In the genomic region with DNA sequence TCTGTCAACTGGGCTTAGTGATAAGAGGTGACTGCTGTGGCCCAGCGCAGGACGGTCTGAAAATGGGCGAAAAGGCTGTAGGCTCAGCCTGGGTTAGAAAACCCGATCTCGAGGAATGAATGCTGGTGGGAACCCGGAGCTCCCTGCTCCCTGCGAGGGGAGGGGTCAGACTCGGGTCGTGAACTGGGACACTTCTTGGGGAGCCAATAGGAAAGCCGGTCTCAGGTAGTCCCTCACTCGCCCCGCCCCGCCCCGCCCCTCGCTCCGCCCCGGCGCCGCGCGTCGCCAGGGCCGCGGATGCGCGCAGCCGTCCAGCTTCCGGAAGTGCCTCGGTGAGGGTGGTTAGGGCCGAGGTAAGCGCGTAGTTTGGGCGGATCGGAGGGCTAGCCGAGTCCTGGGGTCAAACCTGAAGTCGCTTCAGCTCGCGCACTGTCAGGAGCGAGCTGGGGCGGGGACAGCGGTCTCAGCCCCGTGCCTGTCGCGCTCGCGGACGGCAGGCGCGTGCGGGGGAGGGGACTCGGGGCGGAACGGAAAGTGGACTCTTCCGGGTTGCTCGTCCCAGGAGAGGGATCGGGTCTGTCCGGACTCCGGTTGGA, we compare ENCODE assay signal across 8 mouse cellular contexts. TPM values are rescaled to one million over a fixed set of nuclear protein-coding genes. Genes with fewer than 3 reads are reported as not detected.
A peak's percentile ranks its signal among the peaks of the same experiment; 100 is the strongest.
DNase-seq lines count a peak whose midpoint lies in the region; ATAC-seq lines count a peak whose summit lies in the region.

TSS of gene Zkscan6 (plus strand) at position 267 of the 596 bp plus-strand sequence.

- peaks cover 19% of the 10 kb centered on the region; the same call in 1 of the 2 replicates for H3K4me1 ChIP-seq in hindbrain, embryonic 14.5 days (replicated peaks; ENCODE audit: control insufficient read depth, insufficient read depth, low read length)

- no peaks in the 10 kb centered on the region for H3K27me3 ChIP-seq in hindbrain, embryonic 14.5 days (ENCODE audit: control insufficient read depth, insufficient read depth, low read length)

- under 1% methylated on average over 55 of the region's 58 CpGs for WGBS in hindbrain, embryonic 14.5 days

- H3K4me2 ChIP-seq in hindbrain, embryonic 14.5 days (replicated peaks), result peak within 1 kb of the TSS; percentile 88

- H3K36me3 ChIP-seq in hindbrain, embryonic 14.5 days (replicated peaks; ENCODE audit: control insufficient read depth, insufficient read depth), result no peaks in the 10 kb centered on the region

- peak; percentile 96 for ATAC-seq in hindbrain, embryonic 14.5 days (ENCODE audit: low FRiP score)

- peak within 1 kb of the TSS; percentile 70 for H3K27ac ChIP-seq in hindbrain, embryonic 14.5 days

- no peaks in the 10 kb centered on the region for H3K9me3 ChIP-seq in hindbrain, embryonic 14.5 days (ENCODE audit: control insufficient read depth, low read length)

- H3K4me3 ChIP-seq in hindbrain, embryonic 14.5 days (replicated peaks; ENCODE audit: low read length), result peak within 1 kb of the TSS; percentile 68

- peak within 1 kb of the TSS; percentile 80 for H3K9ac ChIP-seq in hindbrain, embryonic 14.5 days

- DNase-seq in NIH3T3 (ENCODE audit: low read depth), result peak; percentile 94
- peak; percentile 93 to 95 for DNase-seq in cerebellum, postnatal 10 days
- peak; percentile 76 to 77 for DNase-seq in frontal cortex, postnatal 14 days (ENCODE audit: low spot score in 2 of 2)
- peak; percentile 85 for DNase-seq in hindbrain, embryonic 14.5 days (ENCODE audit: low spot score)
- DNase-seq in layer of hippocampus, postnatal 36 days, result peak; percentile 79 to 82
- peak; percentile 93 for DNase-seq in lung, postnatal 36 days
- peak; percentile 96 for DNase-seq in retina, postnatal 1 day
- DNase-seq in urinary bladder, adult 18-20 months (ENCODE audit: low spot score in 2 of 2), result peak; percentile 78 to 81

RNA-seq across cellular contexts. Expression of gene Zkscan6, which starts in this region (rescaled TPM):
- polyA plus RNA-seq in hindbrain, embryonic 14.5 days (2014; fragmentation: Nextera tagmentation; extraction: Ambion mirVana), result 15.2 and 17.3 TPM in 2 replicates
- 10 to 100 TPM; 12.7 to 13.3 TPM for total RNA-seq in layer of hippocampus, postnatal 36 days (2021)

Comparison
In these comparisons a context has a peak if more than half of its experiments do, and no peak if none do; other contexts are left out.
1. Peak in every context shown above with its lines: DNase-seq, ATAC-seq, H3K4me3 ChIP-seq and H3K27ac ChIP-seq.